Mouse (Mus musculus) neural tube, embryonic 12.5 days (tissue): ENCODE data around the gene Adprhl1. TPM values are rescaled to one million over a fixed set of nuclear protein-coding genes. Genes with fewer than 3 reads are reported as not detected.

Experiments used
- microRNA counts: library from miRNA; unstranded; fragments of <30 nt; microRNA quantifications from one replicate; lab custom pipeline; 2017
- microRNA-seq: library from miRNA; unstranded; fragments of <30 nt; microRNA quantifications from one replicate; pipeline ENCODE4, GENCODE M21; 2017
- polyA plus RNA-seq: library from polyadenylated mRNA; unstranded; fragments of >200 nt; fragmentation: Nextera tagmentation; extraction: Ambion mirVana; gene quantifications from 2 replicates; pipeline ENCODE4 v1.2.1, GENCODE M21; 2016

The Adprhl1 gene
- polyA plus RNA-seq, 1 experiment from 2014 or later, result 0.47 TPM

MicroRNAs encoded within 50 kb of the gene (microRNA counts, 519-probe panel; counts per million panel counts)
- 342 counts per million, percentile 67 among the panel's probes with 10 or more counts for microRNA mmu-miR-1968 (lab: Ali Mortazavi, UCI)

Small RNA genes lying within 50 kb of the gene (microRNA-seq; reads per million reads assigned to microRNA genes)
- 13.5 reads per million, percentile 25 among the genes with 10 or more reads in this experiment for gene Mir1968

Other genes starting within 250 kb of the Adprhl1 start
- gene F7, start 228.1 kb downstream of the Adprhl1 start, polyA plus RNA-seq, result 0.10 and 0.14 TPM in 2 replicates
- 0.23 and 0.43 TPM in 2 replicates for gene F10, start 216.9 kb downstream of the Adprhl1 start, polyA plus RNA-seq
- gene Proz, start 193.2 kb downstream of the Adprhl1 start, polyA plus RNA-seq, result 0.41 and 0.53 TPM in 2 replicates
- 54.9 and 56.5 TPM in 2 replicates for gene Pcid2, start 148.7 kb downstream of the Adprhl1 start, polyA plus RNA-seq
- 84.7 and 85.9 TPM in 2 replicates for gene Cul4a, start 148.5 kb downstream of the Adprhl1 start, polyA plus RNA-seq
- 247 and 255 TPM in 2 replicates for gene Lamp1, start 95.0 kb downstream of the Adprhl1 start, polyA plus RNA-seq
- gene Grtp1, start 53.5 kb downstream of the Adprhl1 start, polyA plus RNA-seq, result 11.1 and 11.3 TPM in 2 replicates
- gene Dcun1d2, start 34.0 kb upstream of the Adprhl1 start, polyA plus RNA-seq, result 33.1 and 34.4 TPM in 2 replicates
- 45.8 and 51.5 TPM in 2 replicates for gene Tmco3, start 34.0 kb upstream of the Adprhl1 start, polyA plus RNA-seq
- gene Tfdp1, start 84.6 kb upstream of the Adprhl1 start, polyA plus RNA-seq, result 148 and 152 TPM in 2 replicates
- not detected in 2 replicates for gene Atp4b, start 142.7 kb upstream of the Adprhl1 start, polyA plus RNA-seq
- gene Grk1, start 150.9 kb upstream of the Adprhl1 start, polyA plus RNA-seq, result 0.03 TPM in 1 of 2 replicates, not detected in the other
- 0.22 and 0.27 TPM in 2 replicates for gene Tmem255b, start 181.0 kb upstream of the Adprhl1 start, polyA plus RNA-seq
- 15.0 and 18.4 TPM in 2 replicates for gene Gas6, start 240.3 kb upstream of the Adprhl1 start, polyA plus RNA-seq